Mouse (Mus musculus) testis, adult 2 months (tissue): ENCODE data around the gene Ifit1.
"Not testable (repeated sequence)": the region's sequence is repeated elsewhere in the genome, so short reads cannot be mapped to it uniquely, and the experiment has no call there.

Source experiments
- CTCF ChIP-seq: fragments of 200-500 bp; IDR thresholded peaks from 2 replicates; pipeline ENCODE4 v1.5.1; 2012; ENCODE audit warnings: low read depth, mild to moderate bottlenecking, inconsistent platforms, low read length, moderate library complexity; ENCODE audit not compliant: control insufficient read depth, insufficient read depth, insufficient replicate concordance
- POLR2A ChIP-seq: fragments of 200-500 bp; IDR thresholded peaks from 2 replicates; pipeline ENCODE4 v1.6.1; 2012; ENCODE audit warnings: low read depth, mild to moderate bottlenecking, inconsistent platforms, low read length, moderate library complexity; ENCODE audit not compliant: control insufficient read depth

GRCm38 (mm10) chr19:34594523-34594922 is 46.1 kb upstream of the Ifit1 start:
- TF ChIP-seq CTCF, POLR2A: not testable (repeated sequence)
